Mouse (Mus musculus) kidney, postnatal 36 days (tissue): ENCODE measurements around the gene Stoml3.

Experiments
- DNase-seq, 2 experiments: peaks; one replicate each; pipeline ENCODE4 v3.0.0; 2021 to 2022; ENCODE audit warnings: mixed read lengths in 2 of 2

The Stoml3 gene

GRCm38 (mm10) chr3:53478419-53479046 lies 9.9 kb upstream of the Stoml3 start:
- DNase-seq: no peak

- peak in 1 of 2 experiments; percentile 34 for DNase-seq
These were observed 4.9 kb upstream of the Stoml3 start for GRCm38 (mm10) chr3:53483414-53484059.

DNA sequence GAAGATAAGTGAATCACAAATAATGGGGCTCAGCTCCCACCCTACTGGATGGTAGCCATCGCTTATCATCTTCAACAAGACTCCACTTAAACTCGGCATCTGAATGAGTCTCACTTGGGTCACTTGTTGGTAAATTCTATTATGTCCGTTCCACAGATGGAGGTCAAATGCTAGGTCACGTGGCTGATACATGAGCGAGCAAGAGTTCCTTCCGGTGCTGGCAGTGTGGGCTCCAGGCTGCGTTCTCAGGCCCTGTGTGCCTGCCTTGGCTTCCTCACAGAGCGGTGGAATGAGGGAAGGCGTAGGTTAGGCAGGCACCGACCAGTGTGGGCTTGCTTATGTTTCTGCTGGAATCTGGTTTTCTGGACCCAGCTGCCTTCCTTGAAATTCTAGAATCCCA lies 1.9 kb upstream of the Stoml3 start:
- no peak for DNase-seq

DNA sequence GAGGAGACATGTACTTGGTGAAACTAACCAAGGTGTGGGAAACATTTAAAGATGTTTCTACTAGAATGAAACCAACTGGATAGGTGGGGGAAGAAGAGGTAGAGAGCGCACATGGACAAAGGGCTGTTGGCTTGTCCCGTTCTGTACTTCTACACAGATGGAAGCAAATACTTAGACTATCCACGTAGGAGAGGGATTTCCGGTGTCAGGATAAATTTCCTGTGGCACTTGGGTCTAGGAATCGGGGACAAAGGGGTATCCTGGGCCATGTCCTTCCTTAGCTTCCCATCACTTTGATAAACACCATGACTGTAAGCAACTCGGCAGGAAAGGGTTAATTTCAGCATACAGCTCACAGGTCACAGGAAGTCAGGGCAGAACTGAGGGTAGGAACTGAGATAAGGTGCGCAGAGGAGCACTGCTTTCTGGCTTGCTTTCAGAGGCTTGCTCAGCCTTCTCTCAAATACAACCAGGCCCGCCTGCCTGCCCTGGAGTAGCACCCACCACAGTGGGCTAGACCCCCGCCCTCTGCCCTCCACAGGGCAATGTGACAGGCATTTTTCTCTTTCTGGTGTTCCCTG lies 1.4 kb upstream of the Stoml3 start:
- no peak for DNase-seq

DNA sequence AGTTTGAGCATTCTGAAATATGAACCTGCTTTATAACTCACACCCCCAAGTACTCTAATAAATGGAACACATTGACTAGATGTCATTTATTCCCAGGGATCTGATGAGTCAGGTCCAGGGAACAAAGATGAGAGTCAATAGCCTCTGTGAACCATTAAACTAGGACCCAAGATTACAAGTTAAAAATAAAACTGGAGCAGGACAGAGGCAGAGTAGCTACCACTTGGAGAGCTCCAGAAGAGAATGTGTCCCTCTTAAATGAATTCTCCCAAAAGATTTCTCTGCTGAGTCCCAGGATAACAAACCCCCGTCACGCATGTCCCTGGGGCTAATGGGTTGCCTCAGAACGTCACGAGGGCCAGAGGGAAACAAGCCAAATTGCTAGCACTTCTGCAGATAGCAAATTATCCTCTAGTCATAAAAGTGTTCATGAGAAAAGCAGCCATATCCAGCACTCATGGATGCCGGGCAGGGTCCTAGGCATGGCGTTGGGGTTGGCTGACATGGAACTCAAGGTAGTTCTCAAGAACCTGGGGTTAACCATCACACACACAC lies 10.0 kb downstream of the Stoml3 start:
- DNase-seq: peak; percentile 52 to 58

DNA sequence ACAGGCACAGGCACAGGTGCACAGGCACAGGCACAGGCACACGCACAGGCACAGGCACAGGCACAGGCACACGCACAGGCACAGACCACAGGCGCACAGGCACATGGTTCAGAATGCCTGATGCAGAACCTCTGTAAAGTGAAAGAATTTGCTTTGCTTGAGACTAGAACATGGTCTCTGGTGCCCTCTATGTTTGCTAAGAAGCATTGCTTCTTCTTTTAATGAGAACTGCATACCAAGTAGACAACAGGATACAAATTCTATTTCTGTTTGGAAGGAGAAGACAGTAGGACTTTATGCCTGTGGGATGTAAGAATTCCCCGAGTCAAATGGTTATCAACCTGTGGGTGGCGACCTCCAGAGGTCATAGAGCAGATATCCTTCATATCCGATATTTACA lies 14.0 kb downstream of the Stoml3 start:
- DNase-seq: no peak

GRCm38 (mm10) chr3:53513096-53513495 lies 24.6 kb downstream of the Stoml3 start:
- peak in 1 of 2 experiments; percentile 5 for DNase-seq

GRCm38 (mm10) chr3:53514221-53515065 lies 26.0 kb downstream of the Stoml3 start:
- DNase-seq: no peak

DNA sequence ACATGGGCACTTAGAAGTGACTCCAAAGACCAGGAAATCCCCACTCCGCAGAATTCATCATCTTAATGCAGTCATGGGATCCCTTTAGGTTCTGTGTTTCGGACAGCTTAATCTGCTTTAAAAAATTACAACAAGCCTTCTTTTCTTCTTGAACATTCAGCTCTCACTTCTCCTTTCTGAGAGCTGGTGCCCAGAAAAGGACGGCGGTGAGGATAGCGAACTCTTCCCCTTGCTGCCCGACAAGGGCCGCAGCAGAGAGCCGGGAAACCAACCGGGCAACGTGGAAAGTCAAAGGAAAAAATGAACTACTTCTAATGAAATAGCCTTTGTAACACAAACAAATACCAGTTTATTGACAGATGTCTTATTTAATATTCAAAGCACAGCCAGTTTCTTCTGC lies 34.3 kb downstream of the Stoml3 start:
- DNase-seq: no peak

DNA sequence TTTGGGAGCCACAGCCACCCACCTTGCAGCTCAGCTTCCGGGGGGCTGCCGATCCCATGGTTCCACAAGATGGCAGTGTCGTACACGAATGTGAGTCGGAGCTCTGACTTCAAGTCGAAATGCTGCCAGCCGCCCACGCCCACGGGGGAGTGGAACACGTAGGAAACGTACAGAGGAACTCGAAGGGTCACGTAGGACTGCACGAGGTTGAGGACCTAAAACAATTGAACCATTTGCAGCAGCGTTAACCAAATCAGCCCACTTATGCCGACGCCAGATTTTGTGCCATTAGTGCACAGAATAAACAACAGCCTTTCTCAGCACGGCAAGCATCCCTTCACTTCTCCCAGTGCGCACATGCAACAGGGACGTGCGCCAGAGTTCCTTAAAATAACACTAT lies 37.3 kb downstream of the Stoml3 start:
- DNase-seq: peak; percentile 61 to 84

DNA sequence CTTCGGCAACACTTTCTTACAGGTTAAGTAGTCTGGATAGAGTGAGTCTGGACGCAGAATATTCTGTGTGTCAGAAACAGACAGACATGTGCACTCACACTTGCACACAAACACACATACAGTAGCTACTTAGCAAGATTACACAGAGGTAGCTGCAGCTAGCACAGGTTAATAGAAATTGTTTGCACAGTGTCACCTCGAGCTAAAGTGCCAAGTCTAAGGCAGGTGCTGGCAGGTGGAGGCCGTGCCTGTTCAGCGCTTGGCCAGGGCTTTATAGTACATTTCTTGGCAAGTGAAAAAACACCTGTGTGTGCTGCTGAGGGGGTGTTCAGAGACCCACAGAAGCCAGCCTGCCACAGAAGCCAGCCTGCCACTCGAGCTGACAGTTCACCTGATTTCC lies 41.9 kb downstream of the Stoml3 start:
- peak in 1 of 2 experiments; percentile 4 for DNase-seq

DNA sequence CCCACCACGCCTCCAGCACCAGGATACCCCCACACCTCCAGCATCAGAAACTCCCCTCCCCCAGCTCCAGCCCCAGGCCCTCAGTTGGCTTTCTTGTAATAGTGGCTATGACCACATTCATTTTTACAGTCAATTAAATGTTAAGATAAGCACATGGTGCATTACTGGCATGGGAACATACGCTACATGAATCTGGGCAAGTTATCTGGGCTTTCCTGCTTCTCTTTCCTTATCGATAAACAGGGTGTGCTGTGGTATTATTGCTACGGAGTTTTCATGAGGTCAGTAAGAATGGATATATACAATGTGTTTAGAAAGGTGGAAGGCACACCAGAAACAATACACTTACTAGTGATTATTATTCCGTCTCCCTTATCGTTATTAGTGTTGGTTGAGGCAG lies 43.6 kb downstream of the Stoml3 start:
- DNase-seq: no peak

- peak in 1 of 2 experiments; percentile 18 for DNase-seq
These were observed 64.2 kb downstream of the Stoml3 start for GRCm38 (mm10) chr3:53552691-53553090.

DNA sequence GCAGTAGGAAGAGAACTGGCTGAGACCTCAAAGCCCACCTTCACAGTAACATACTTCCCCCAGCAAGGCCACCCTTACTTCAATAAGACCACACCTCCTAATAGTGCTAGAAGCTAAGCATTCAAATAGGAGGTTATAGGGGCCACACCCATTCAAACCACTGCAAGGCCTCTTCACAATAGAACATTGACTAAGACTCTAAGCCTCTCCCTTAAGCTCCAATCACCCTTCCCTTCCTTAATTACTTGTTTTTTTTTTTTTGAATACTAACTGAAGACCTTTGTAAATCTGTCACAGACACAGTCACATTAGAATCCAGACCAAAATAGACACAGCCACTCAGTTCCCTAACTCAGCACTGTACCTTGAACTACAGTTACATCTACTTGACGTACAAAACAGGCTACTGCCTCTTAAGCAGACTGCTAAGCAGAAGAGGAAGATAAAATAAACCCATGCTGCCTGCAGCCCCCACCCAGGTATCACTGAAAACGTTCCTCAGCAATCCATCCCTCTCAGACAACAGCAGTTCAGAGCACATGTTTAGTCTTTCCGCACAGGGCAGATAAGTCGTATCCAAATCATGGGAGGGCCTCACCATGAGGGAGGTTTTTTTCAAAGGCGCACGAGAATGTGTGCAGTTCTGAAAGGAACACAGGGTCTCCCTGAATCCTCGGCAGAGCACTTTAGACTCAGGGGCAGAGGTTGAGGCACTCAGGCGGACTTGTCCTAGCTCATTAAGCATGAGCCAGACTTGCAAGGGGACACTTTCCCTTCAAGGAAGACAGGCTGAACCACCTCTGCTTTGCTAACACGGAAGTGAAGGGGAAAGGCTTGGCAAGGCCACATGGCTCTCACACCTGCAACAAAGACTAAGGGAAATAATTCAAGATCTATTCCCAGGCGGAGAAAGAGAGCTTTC lies 66.8 kb downstream of the Stoml3 start:
- peak; percentile 66 to 73 for DNase-seq

GRCm38 (mm10) chr3:53557388-53558214 lies 69.1 kb downstream of the Stoml3 start:
- DNase-seq: no peak
